Mouse (Mus musculus) cerebellum, adult 2 months (tissue): ENCODE measurements around the gene Slpi. TPM values are rescaled to one million over a fixed set of nuclear protein-coding genes. Genes with fewer than 3 reads are reported as not detected.
A peak's percentile ranks its signal among the peaks of the same experiment; 100 is the strongest.

Source experiments
- DNase-seq, 2 experiments: peaks; one replicate each; pipeline ENCODE4 v3.0.0; 2021
- H3K27ac ChIP-seq: fragments of 200-500 bp; 2 replicates; pipeline ENCODE4 v1.5.1; 2012; ENCODE audit warnings: low read length, control low read depth, inconsistent platforms; ENCODE audit not compliant: insufficient read depth
- H3K27me3 ChIP-seq: fragments of 200-500 bp; 2 replicates; pipeline ENCODE4 v1.6.1; 2012; ENCODE audit warnings: inconsistent platforms, mild to moderate bottlenecking, low read length, moderate library complexity; ENCODE audit not compliant: control insufficient read depth, insufficient read depth
- H3K4me1 ChIP-seq: fragments of 200-500 bp; 2 replicates; pipeline ENCODE4 v1.6.1; 2011; ENCODE audit warnings: low read length; ENCODE audit not compliant: control insufficient read depth, insufficient read depth
- H3K4me3 ChIP-seq: fragments of 200-500 bp; replicated peaks from 2 replicates; pipeline ENCODE3; 2011; ENCODE audit warnings: mild to moderate bottlenecking, low read depth, low read length, control low read depth; ENCODE audit not compliant: insufficient read depth
- CTCF ChIP-seq: fragments of 200-500 bp; IDR thresholded peaks from 2 replicates; pipeline ENCODE4 v1.5.1; 2011; ENCODE audit warnings: low read depth, mild to moderate bottlenecking, control low read depth, low read length, moderate library complexity, borderline replicate concordance; ENCODE audit not compliant: insufficient read depth
- POLR2A ChIP-seq: fragments of 200-500 bp; IDR thresholded peaks from 2 replicates; pipeline ENCODE4 v1.6.1; 2011; ENCODE audit warnings: low read length, control low read depth, borderline replicate concordance; ENCODE audit not compliant: insufficient read depth
- WGBS: fragments of 180-500 bp; shearing (Covaris S2); methylation state at CpG from one replicate; pipeline ENCODE4 v1.1.7; 2018; 5-methylcytosine and 5-hydroxymethylcytosine counted together
- polyA plus RNA-seq: library from polyadenylated mRNA; depleted of rRNA; stranded (reverse); fragments of >200 nt; gene quantifications from 2 replicates; pipeline ENCODE4 v1.2.3, GENCODE M21; 2012

Slpi gene
- polyA plus RNA-seq, 1 experiment, result 0.80 TPM

- no peak overlapping the region for H3K4me3 ChIP-seq
Observed at GRCm38 (mm10) chr2:164403396-164404081, 14.6 kb upstream of the Slpi start.

GRCm38 (mm10) chr2:164402906-164403305 lies 14.0 kb upstream of the Slpi start, which contains the start of gene Rbpjl:
TSS of gene Rbpjl (plus strand) at chr2:164403141.
- peak; percentile 40 to 44 for DNase-seq
- Histone ChIP-seq H3K27ac (no peak within 1 kb of the TSS), H3K27me3 (no peaks in the 10 kb centered on the region; the same call in 1 of the 2 replicates), H3K4me1 (no peaks in the 10 kb centered on the region), H3K4me3 (no peak within 1 kb of the TSS)
- 6% methylated on average over 17 of the region's 17 CpGs for WGBS
- TF ChIP-seq POLR2A (no peak), CTCF (peak; percentile 60)

More at GRCm38 (mm10) chr2:164403396-164404081, 14.6 kb upstream of the Slpi start:
- H3K27ac ChIP-seq, result no peak overlapping the region
- no peak for DNase-seq
- H3K27me3 ChIP-seq, result no peaks in the 10 kb centered on the region; the same call in 1 of the 2 replicates
- H3K4me1 ChIP-seq, result no peaks in the 10 kb centered on the region
- WGBS, result 16% methylated on average over 14 of the region's 14 CpGs
- no peak for TF ChIP-seq CTCF
- TF ChIP-seq POLR2A, result no peak

GRCm38 (mm10) chr2:164396911-164397310 lies 8.0 kb upstream of the Slpi start:
- 73% methylated on average over 12 of the region's 12 CpGs for WGBS
- TF ChIP-seq POLR2A, result no peak
- no peak for TF ChIP-seq CTCF

GRCm38 (mm10) chr2:164396076-164396475 lies 7.2 kb upstream of the Slpi start:
- TF ChIP-seq CTCF (no peak), POLR2A (no peak)
- 92% methylated on average over 7 of the region's 7 CpGs for WGBS
- DNase-seq, result no peak
- Histone ChIP-seq H3K4me1 (no peaks in the 10 kb centered on the region; the same call in 1 of the 2 replicates), H3K27ac (no peak overlapping the region), H3K4me3 (no peak overlapping the region), H3K27me3 (no peaks in the 10 kb centered on the region)

More at GRCm38 (mm10) chr2:164396911-164397310, 8.0 kb upstream of the Slpi start:
- H3K4me3 ChIP-seq, result no peak overlapping the region
- no peak overlapping the region for H3K27ac ChIP-seq
- DNase-seq, result no peak
- H3K27me3 ChIP-seq, result no peaks in the 10 kb centered on the region
- H3K4me1 ChIP-seq, result no peaks in the 10 kb centered on the region; the same call in 1 of the 2 replicates

GRCm38 (mm10) chr2:164393126-164393525 lies 4.2 kb upstream of the Slpi start:
- no peak for TF ChIP-seq CTCF
- DNase-seq, result no peak
- WGBS, result 82% methylated on average over 29 of the region's 29 CpGs
- Histone ChIP-seq H3K27me3 (no peaks in the 10 kb centered on the region), H3K4me3 (no peak overlapping the region), H3K27ac (no peak overlapping the region), H3K4me1 (no peaks in the 10 kb centered on the region; the same call in 1 of the 2 replicates)

DNA sequence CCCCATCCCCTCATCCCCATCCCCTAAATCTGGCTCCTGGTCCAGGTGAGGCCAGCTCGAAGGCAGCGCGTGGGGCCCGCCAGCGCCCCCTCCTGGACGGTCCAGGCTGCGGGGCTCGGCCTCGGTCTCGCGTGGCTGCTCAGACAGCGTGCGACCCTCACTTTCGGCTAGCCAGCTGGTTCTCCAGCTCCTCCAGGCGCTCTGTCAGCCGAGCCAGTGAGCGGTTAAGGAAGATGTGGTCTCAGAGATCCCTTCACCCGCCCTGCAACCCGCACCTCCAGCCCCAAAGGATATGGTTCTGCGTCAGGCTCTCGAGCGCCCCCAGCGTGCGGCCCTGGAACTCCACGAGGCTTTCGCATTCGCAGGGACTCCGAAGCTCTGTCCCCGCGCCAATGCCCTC lies 604 bp upstream of the Slpi start:
- WGBS, result 1% methylated on average over 30 of the region's 30 CpGs
- TF ChIP-seq POLR2A (no peak), CTCF (peak; percentile 66)
- Histone ChIP-seq H3K27me3 (no peaks in the 10 kb centered on the region), H3K4me1 (no peaks in the 10 kb centered on the region), H3K27ac (no peak overlapping the region), H3K4me3 (peak overlapping the region; percentile 70)
- DNase-seq, result peak; percentile 78 to 89

GRCm38 (mm10) chr2:164386953-164387352 lies 1.9 kb downstream of the Slpi start:
- DNase-seq, result peak; percentile 23 to 25
- no peak for TF ChIP-seq POLR2A
- peak; percentile 56 for TF ChIP-seq CTCF
- Histone ChIP-seq H3K27ac (no peak overlapping the region), H3K27me3 (no peaks in the 10 kb centered on the region), H3K4me3 (no peak overlapping the region), H3K4me1 (no peaks in the 10 kb centered on the region)
- WGBS, result 44% methylated on average over 8 of the region's 8 CpGs

- Histone ChIP-seq H3K27ac (no peak overlapping the region), H3K4me1 (no peaks in the 10 kb centered on the region), H3K4me3 (no peak overlapping the region), H3K27me3 (no peaks in the 10 kb centered on the region)
- DNase-seq, result peak in 1 of 2 experiments; percentile 34
- no peak for TF ChIP-seq CTCF
- 3% methylated on average over 18 of the region's 18 CpGs for WGBS
Observed at GRCm38 (mm10) chr2:164385927-164386763, 2.8 kb downstream of the Slpi start.
